Mouse (Mus musculus): Measurements from ENCODE around the gene Mrnip.

GRCm38 (mm10) chr11:50194070-50194469 lies 19.8 kb downstream of the Mrnip start:
- no peak for TF ChIP-seq GATA1 (IDR thresholded peaks at IDR 0.05; ENCODE audit: borderline replicate concordance, low read length)
- no peak for TF ChIP-seq FLI1 (IDR thresholded peaks at IDR 0.05; ENCODE audit: low read length)
